Mouse (Mus musculus) ES-E14 (cell line): ENCODE measurements around the gene Gatad2a. TPM values are rescaled to one million over a fixed set of nuclear protein-coding genes. Genes with fewer than 3 reads are reported as not detected.

ENCODE experiments used
- DNase-seq: peaks from one replicate; pipeline ENCODE4 v3.0.0-alpha.2; 2013; ENCODE audit warnings: low read depth, low spot score
- H3K27ac ChIP-seq: 2 replicates; pipeline ENCODE4 v1.5.1; 2012; ENCODE audit warnings: low read depth, mild to moderate bottlenecking, low read length, moderate library complexity, mixed read lengths; ENCODE audit not compliant: poor library complexity, insufficient read depth, severe bottlenecking
- H3K36me3 ChIP-seq: 2 replicates; pipeline ENCODE4 v1.6.1; 2012; ENCODE audit warnings: mild to moderate bottlenecking, low read length, moderate library complexity, mixed read lengths; ENCODE audit not compliant: control insufficient read depth, poor library complexity, insufficient read depth, severe bottlenecking
- H3K4me1 ChIP-seq, 2 experiments: fragments of 150-350 bp in 1 of 2; sonication (generic) in 1 of 2; 2 replicates each; pipeline ENCODE4 v1.6.1; 2012; ENCODE audit warnings: low read length in 2 of 2, mild to moderate bottlenecking in 1 of 2, mixed read lengths in 1 of 2; ENCODE audit not compliant: control insufficient read depth in 2 of 2, insufficient read depth in 2 of 2, poor library complexity in 1 of 2
- H3K4me3 ChIP-seq, 2 experiments: fragments of 150-350 bp in 1 of 2; sonication (generic) in 1 of 2; 2 replicates each; pipeline ENCODE4 v1.5.1; 2012; ENCODE audit warnings: low read length in 2 of 2, low read depth in 1 of 2, mild to moderate bottlenecking in 1 of 2, mixed read lengths in 1 of 2; ENCODE audit not compliant: insufficient read depth in 1 of 2, poor library complexity in 1 of 2, severe bottlenecking in 1 of 2
- H3K9ac ChIP-seq: 2 replicates; pipeline ENCODE4 v1.6.1; 2012; ENCODE audit warnings: low read depth, mild to moderate bottlenecking, low read length, mixed read lengths; ENCODE audit not compliant: poor library complexity, insufficient read depth, severe bottlenecking
- H3K9me3 ChIP-seq: fragments of 150-350 bp; sonication (generic); 2 replicates; pipeline ENCODE4 v1.6.1; 2012; ENCODE audit warnings: low read depth, mild to moderate bottlenecking, low read length; ENCODE audit not compliant: control insufficient read depth, insufficient read depth
- CHD2 ChIP-seq: IDR thresholded peaks from 2 replicates; pipeline ENCODE4 v1.6.1; 2014; ENCODE audit warnings: mild to moderate bottlenecking, low read depth, low read length, inconsistent platforms
- HCFC1 ChIP-seq: IDR thresholded peaks from 2 replicates; pipeline ENCODE4 v1.6.1; 2012; ENCODE audit warnings: low read length, inconsistent platforms, borderline replicate concordance; ENCODE audit not compliant: insufficient read depth
- MAFK ChIP-seq: IDR thresholded peaks from 2 replicates; pipeline ENCODE4 v1.6.1; 2014; ENCODE audit warnings: mild to moderate bottlenecking, low read depth, low read length, inconsistent platforms; ENCODE audit not compliant: insufficient read depth
- ZC3H11A ChIP-seq: IDR thresholded peaks from 2 replicates; pipeline ENCODE4 v1.6.1; 2012; ENCODE audit warnings: low read depth, mild to moderate bottlenecking, inconsistent platforms, low read length, borderline replicate concordance
- ZNF384 ChIP-seq: IDR thresholded peaks from 2 replicates; pipeline ENCODE4 v1.6.1; 2012; ENCODE audit warnings: low read depth, low read length, inconsistent platforms
- in situ Hi-C, 2 experiments: fragments of 600-800 bp; cut with MboI; formaldehyde crosslinking; loops; one replicate each; pipeline ENCODE4 v1.15.1; 2025; ENCODE audit warnings: low sequenced_read_pairs in 2 of 2, inconsistent platforms in 1 of 2; ENCODE audit not compliant: unreplicated experiment in 2 of 2
- total RNA-seq: library from RNA; depleted of rRNA; stranded (reverse); fragments of 300-350 nt; gene quantifications from 2 replicates; pipeline ENCODE4 v1.2.3, GENCODE M21; 2012

Gene Gatad2a
- total RNA-seq, 1 experiment: 139 TPM

GRCm38 (mm10) chr8:69887289-69888243 lies 108.6 kb downstream of the Gatad2a start, which contains the start of gene Cilp2:
Gene Cilp2, minus strand, starts transcription at chr8:69887687.
- DNase-seq: peak; percentile 54
- TF ChIP-seq ZNF384 (no peak), CHD2 (no peak), MAFK (no peak), ZC3H11A (no peak), HCFC1 (no peak)
- Histone ChIP-seq H3K36me3 (no peaks in the 10 kb centered on the region), H3K9ac (no peak within 1 kb of the TSS), H3K4me1 (peaks cover 3 to 16% of the 10 kb centered on the region in 2 experiments; a peak in 1 of 4 replicates), H3K9me3 (no peaks in the 10 kb centered on the region), H3K27ac (no peak within 1 kb of the TSS), H3K4me3 (peak within 1 kb of the TSS; percentile 5 to 57)
- in situ Hi-C loops: no loop called here

DNA sequence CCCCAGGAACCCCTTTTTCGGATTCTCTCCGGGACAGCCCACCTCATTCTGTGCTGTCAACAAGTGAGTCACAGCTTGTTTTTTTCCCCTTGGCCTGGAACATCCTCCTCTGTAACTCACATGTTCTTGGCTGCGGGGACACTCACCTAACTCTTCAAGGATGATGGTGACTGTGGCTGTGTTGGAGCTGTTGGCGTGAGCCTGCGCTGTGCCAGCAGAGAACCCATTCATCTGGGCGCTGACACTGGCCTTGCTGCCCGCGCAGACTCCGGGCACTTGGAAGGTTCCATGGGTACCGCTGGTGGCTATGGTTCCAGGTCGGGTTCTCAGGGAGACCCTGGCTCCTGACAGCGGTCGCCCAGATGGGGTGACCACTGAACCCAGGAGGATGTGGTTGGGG lies 112.0 kb downstream of the Gatad2a start:
- TF ChIP-seq CHD2: no peak
- TF ChIP-seq ZNF384: no peak
- no peak for TF ChIP-seq ZC3H11A
- TF ChIP-seq MAFK: no peak
- no peak for TF ChIP-seq HCFC1
- in situ Hi-C loops: no loop called here
- Histone ChIP-seq H3K36me3 (no peaks in the 10 kb centered on the region), H3K9me3 (no peaks in the 10 kb centered on the region), H3K4me1 (peaks cover 0 to 22% of the 10 kb centered on the region in 2 experiments; a peak in 1 of 4 replicates), H3K9ac (no peak overlapping the region), H3K4me3 (no peak overlapping the region), H3K27ac (no peak overlapping the region)
- no peak for DNase-seq

DNA sequence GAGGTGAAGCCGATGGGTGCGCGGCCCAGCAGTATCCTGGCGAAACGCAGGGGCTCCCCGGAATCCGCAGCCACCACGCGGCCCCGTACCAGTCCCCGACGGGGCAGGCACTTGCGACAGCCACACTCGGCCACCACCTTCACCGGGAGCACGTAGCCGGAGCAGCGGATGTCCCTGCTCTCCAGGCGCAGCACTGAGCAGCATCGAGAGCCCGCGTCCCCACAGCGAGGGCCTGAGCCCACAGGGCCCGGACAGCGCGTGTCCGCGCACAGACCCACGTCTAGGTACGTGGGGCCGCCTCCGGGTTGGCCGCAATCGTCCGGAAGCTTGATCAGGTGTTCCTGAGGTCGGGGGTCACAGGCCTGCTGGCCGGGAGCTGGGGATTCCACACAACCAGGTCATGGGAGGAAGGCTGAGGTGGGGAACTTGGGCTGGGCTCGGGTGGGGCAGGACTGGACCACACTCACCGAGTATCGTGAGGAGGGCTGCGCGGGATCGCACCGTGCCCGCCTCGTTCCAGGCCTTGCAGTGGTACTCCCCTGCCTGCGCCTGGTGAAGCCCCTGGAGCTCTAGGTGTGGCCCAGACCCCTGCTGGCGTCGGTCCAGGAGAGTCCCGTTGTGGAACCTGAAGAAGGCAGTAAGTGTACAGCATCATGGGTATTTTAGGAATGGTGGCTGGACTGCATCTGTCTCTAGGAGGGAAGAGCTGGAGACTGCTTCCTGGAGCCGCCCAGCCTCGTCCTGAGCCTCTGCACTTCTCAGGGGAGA lies 113.2 kb downstream of the Gatad2a start:
- Histone ChIP-seq H3K9ac (0 out of 2 replicates have a peak overlapping the region, but pooled peaks have one; percentile 11), H3K27ac (no peak overlapping the region), H3K36me3 (no peaks in the 10 kb centered on the region), H3K4me3 (peak overlapping the region; percentile 40 to 55; a peak in 3 of 4 replicates), H3K4me1 (peaks cover 0 to 15% of the 10 kb centered on the region in 2 experiments; a peak in 1 of 4 replicates), H3K9me3 (no peaks in the 10 kb centered on the region)
- DNase-seq: no peak
- in situ Hi-C loops: no loop called here
- TF ChIP-seq HCFC1: no peak
- TF ChIP-seq ZNF384: no peak
- no peak for TF ChIP-seq MAFK
- TF ChIP-seq CHD2: no peak
- no peak for TF ChIP-seq ZC3H11A

DNA sequence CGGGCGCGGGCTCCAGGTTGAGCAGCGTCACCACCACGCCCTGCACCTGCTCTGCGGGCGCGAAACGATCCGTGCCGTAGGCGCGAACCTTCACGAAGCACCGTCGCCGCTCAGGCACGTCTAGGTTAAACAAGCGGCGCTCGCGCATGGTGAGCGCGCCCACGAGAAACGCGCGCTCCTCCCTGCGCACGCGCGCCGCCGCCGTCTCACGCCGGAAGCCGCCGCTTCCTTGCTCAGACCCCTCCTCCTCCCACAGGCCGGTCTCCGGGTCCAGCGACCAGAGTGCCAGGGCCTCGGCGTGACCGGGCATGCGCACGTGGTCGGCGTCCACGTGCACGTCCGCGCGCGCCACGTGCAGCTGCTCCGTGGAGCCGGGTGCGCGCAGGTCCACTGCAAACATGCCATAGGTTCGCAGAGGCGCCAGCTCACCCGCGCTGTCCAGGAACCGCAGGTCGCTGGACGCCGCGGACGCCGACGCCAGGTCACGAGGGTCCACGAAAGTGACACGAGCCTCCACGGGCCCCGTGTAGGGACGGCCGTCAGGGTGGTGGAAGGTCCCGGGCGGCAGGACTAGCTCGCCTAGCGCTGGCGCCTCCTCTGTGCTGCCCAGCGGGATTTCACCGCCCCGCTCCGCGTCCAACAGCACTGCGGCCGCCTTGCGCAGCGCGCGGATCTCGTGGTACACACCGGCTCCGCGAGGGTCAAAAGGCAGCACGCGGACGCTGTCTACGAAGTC lies 114.0 kb downstream of the Gatad2a start:
- Histone ChIP-seq H3K4me1 (peaks cover 0 to 15% of the 10 kb centered on the region in 2 experiments; a peak in 1 of 4 replicates), H3K27ac (no peak overlapping the region), H3K9ac (peak overlapping the region; percentile 18; the same call in 1 of the 2 replicates), H3K4me3 (peak overlapping the region; percentile 40 to 55; a peak in 3 of 4 replicates), H3K36me3 (no peaks in the 10 kb centered on the region), H3K9me3 (no peaks in the 10 kb centered on the region)
- in situ Hi-C loops: no loop called here
- TF ChIP-seq ZC3H11A (no peak), CHD2 (no peak), HCFC1 (no peak), MAFK (no peak), ZNF384 (no peak)
- DNase-seq: no peak
